Mouse (Mus musculus): ENCODE measurements around the gene Dedd2.

Gene Dedd2

DNA sequence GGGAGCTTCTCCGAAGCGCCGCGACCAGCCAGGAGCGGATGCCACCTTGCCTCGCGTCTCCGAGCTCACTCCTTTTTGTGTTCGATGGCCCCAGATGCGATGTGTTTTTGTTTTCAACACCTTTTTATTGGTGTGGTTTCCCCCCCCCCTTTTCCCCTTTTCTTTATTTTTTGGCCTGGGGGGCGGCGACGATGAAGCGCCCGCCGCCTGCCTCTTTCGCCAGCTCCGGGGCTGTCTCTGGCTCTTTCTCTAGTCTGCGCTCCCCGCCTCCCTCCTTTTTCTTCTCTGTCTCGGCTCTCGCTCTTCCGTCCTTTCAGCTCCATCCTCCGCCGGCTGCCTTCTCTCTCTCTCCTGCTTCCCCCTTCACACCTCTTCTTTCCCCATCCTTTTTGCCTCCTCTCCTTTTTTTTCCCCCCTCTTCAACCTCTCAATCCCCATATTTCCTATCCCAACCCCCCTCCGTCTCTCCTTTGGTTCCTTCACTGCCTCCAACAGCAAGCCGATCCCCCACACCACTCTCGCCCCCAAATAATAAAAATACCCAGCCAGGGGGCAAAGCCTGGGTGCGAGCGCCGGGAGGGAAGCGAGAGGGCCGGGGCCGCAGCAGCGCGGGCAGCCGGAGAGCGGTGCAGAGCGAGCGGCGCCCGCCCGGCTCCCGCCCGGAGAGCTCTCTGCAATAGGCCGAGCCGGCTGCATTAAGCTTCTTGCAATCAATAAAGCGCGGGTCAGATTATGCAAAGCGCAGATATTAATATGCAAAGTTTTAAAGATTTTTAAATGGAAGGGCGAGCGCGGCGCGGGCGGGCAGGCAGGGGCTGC, 41.4 kb downstream of the Dedd2 start:
- DNase-seq (ENCODE audit: low read depth) = peak; percentile 48

DNA sequence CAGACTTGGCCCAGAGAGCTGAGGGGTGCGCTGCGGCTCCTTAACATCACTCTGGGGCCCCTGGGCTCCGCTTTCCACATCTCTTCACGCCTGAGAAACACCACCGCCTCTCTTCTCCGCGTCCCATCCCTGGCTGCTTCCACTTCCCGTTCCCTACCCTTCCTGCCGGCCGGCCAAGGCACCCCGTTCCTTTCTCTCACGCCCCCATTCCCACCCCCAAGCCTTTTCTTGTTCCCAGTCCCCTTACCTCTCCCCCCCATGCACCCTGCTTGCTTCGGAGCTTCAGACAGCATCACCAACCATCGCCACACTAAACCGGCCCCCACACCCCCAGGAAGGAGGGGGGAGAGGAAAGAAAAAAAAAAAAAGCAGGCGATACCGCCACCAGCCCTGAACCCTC, 42.1 kb downstream of the Dedd2 start:
- DNase-seq (ENCODE audit: low read depth) = no peak

- DNase-seq (ENCODE audit: low read depth) = no peak
Observed at GRCm38 (mm10) chr7:25174343-25174742, 46.1 kb downstream of the Dedd2 start.

GRCm38 (mm10) chr7:25172669-25173068, 47.7 kb downstream of the Dedd2 start:
- DNase-seq (ENCODE audit: low read depth) = no peak

DNA sequence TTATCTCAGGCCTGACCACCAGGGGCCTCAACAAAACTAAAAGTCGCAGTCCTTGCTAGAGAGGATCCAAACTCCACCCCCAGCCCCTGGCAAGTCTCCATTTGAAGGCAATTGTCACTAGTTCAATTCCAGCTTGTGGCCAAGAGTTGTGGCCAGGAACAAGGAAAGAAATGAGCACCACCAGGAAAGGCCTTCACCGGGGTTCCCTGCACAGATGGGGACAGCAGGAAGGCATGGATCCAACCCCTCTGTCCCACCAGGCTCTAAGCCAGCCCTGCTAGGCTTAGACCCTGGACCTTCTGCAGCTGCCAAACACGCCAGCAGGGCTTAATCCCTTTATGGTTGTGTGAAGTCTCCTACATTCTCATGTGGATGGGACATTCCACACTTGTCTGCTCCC, 49.8 kb downstream of the Dedd2 start:
- DNase-seq (ENCODE audit: low read depth) = no peak

GRCm38 (mm10) chr7:25166106-25166505, 54.3 kb downstream of the Dedd2 start:
- DNase-seq (ENCODE audit: low read depth) = no peak

DNA sequence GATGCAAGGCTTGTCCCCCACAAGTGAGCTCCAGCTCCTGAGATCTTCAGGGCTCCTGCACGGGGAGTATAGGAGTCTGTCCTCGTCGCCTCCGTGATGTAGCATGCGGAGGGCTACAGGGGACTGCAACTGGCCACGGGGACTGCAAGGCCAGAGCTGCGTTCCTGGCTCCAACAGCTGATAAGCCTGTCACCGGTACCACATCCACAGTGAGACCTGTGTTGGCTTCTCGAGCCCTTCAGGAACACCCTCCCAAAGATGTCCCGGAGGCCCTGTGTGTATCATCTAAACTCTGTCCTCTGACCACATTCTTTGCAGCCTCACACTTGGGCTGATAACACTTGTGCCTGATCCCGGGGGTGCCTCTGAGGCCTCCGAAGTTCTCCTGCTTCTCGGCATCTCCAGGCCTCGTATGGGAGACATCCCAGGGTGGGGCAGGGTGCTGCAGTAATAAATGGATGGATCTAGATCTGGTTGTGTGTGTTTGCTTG, 64.2 kb downstream of the Dedd2 start:
- no peak for DNase-seq (ENCODE audit: low read depth)

DNA sequence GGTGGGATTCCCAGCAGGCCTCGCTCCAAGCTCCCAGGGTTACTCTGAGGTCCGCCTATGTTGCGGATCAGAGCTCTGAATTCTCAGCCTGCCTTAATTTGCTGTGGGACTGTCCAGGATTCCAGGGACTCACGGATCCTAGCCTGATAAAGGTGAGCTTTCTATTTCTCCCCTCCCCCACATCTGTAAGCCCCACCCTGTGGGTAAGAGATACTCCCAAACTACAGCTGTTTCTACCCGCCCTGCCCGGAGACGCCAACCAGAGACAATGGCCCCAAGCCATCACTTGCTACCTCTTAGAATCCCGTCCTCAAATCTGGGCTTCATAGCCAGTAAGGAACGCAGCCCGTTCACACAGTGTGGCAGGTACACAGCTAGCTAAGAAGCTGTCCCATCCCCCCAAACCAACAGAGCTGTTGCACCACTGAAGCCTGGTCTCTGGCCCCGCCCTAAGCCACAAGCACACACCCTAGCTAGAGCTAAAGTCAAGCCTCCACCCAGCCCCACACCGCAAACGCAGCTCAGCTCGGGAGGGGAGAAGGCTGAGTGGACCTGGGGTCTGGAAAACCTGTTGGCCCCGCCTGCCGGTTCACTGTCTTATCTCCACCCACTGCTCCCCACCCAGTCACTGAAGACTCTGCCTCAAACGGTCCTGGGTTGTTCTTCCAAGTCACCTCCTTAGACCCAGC, 64.8 kb downstream of the Dedd2 start:
- DNase-seq (ENCODE audit: low read depth) = peak; percentile 86

DNA sequence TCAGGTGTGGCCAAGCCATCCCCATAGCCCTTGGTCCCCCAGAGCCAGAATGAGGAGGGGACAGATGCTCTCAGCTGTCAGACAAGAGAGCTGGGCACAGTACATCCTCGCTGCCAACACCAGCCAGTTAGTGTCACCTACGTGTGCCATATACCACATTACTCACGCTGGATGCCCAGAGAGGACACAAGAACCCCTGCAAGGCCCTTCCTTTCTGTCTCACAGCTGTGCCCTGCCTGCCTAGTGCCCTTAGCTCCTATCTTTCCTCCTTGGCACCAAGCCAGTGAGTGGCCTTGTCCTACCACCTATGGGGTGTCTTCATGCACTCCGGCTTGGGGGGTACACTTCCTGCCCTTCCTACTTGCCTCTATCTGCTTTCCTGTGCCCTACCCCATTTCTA, 65.8 kb downstream of the Dedd2 start:
- DNase-seq (ENCODE audit: low read depth) = peak; percentile 59

DNA sequence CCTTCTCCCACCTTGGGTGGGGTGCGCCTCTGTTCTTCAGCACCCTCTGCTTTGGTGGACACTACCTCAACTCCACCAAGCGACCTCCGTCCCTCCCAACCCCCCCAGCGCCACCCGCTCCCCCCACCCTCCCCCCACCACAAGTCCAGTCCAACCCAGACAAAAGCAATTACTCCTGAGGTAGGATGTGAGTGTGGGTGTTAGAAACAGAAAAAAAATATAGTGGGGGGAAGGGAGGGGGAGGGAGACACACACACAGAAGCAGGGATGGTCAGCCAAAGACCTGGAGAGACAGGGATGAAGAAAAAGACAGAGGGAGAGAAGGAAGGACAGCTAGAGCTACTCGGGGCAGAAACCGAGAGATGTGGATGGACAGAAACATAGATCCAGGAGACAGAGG, 66.6 kb downstream of the Dedd2 start:
- DNase-seq (ENCODE audit: low read depth) = no peak

DNA sequence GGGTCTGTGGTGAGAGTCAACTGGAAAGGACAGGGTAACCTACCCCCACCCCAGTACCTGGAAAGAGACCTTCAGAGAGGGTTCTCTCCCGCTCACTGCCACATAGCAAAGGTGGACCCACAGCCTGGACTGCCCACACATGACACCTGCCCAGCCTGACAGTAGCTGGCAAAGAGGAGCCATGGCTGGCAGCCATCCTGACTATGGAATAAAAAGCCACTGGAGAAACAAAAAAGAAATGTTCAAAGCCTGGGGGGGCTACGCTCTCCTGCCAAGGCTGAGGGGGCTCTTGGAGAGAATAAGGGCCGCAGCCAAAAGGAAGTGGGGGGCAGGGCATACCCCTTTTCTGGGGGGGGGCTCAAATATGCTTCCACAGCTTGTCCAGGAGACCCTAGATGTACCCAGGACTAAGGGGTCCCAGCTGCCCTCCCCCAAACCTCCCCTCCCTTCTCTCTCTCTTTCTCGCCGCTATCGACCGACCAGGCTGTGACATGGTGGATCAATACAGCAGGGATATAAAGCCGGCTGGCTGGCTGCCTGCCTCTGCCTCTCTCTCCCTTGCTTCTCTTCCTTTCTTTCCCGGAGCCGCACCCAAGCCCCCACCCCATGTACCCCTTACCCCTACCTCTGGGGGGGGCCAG, 68.4 kb downstream of the Dedd2 start:
- no peak for DNase-seq (ENCODE audit: low read depth)

GRCm38 (mm10) chr7:25151009-25151408, 69.4 kb downstream of the Dedd2 start:
- no peak for DNase-seq (ENCODE audit: low read depth)

GRCm38 (mm10) chr7:25150151-25150663, 70.2 kb downstream of the Dedd2 start:
- no peak for DNase-seq (ENCODE audit: low read depth)

Data from naive thymus-derived CD4-positive, alpha-beta T cell, adult 2 months (primary cell).